Mouse (Mus musculus): ENCODE measurements around the gene Pim1.
A peak's percentile ranks its signal among the peaks of the same experiment; 100 is the strongest.

Gene Pim1

DNA sequence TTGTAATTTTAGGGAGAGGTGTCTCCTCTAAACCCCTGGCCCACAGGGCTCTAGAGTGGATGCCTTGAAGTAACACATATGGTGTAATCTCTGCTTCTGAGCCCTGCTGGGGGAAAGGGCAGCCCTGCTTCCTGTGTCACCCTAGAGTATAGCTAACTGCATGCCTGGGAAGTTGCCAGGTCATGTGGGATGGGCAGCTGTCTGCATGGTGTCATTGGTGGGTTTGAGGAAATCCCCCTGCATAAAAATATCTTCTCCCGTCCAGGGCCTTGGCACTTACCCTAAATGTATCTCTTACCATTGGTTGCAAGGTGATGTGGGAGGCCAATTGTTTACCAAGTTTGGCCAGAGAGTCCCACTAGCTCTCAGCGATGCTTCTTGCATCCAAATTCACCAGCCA is 16.5 kb upstream of the Pim1 start:
- H3K4me1 ChIP-seq (replicated peaks; ENCODE audit: low read depth, low read length), result peaks cover 93% of the 10 kb centered on the region
- TF ChIP-seq POU5F1 (IDR thresholded peaks at IDR 0.05; ENCODE audit: borderline replicate concordance, low read length) (no peak), CTCF (conservative IDR thresholded peaks at IDR 0.05; ENCODE audit: low read length) (no peak), NANOG (IDR thresholded peaks at IDR 0.05; ENCODE audit: borderline replicate concordance, low read length) (no peak)
- no peaks in the 10 kb centered on the region for H3K9me3 ChIP-seq (ENCODE audit: low read length)
- H3K4me3 ChIP-seq (replicated peaks; ENCODE audit: low read length), result 0 out of 2 replicates have a peak overlapping the region, but pooled peaks have one; percentile 15
- no peaks in the 10 kb centered on the region for H3K36me3 ChIP-seq (ENCODE audit: insufficient read depth, low read length)
- no peaks in the 10 kb centered on the region for H3K27me3 ChIP-seq (ENCODE audit: insufficient read depth, low read length)

- Histone ChIP-seq H3K27me3 (ENCODE audit: insufficient read depth, low read length) (no peaks in the 10 kb centered on the region), H3K4me1 (replicated peaks; ENCODE audit: low read depth, low read length) (peaks cover 92% of the 10 kb centered on the region), H3K9me3 (ENCODE audit: low read length) (no peaks in the 10 kb centered on the region), H3K4me3 (replicated peaks; ENCODE audit: low read length) (no peak overlapping the region), H3K36me3 (ENCODE audit: insufficient read depth, low read length) (no peaks in the 10 kb centered on the region)
- TF ChIP-seq NANOG (IDR thresholded peaks at IDR 0.05; ENCODE audit: borderline replicate concordance, low read length), result no peak
- TF ChIP-seq POU5F1 (IDR thresholded peaks at IDR 0.05; ENCODE audit: borderline replicate concordance, low read length), result no peak
- TF ChIP-seq CTCF (conservative IDR thresholded peaks at IDR 0.05; ENCODE audit: low read length), result no peak
Measured at GRCm38 (mm10) chr17:29475142-29475541, 15.4 kb upstream of the Pim1 start.

GRCm38 (mm10) chr17:29476461-29476860 is 14.1 kb upstream of the Pim1 start:
- no peaks in the 10 kb centered on the region for H3K27me3 ChIP-seq (ENCODE audit: insufficient read depth, low read length)
- no peak for TF ChIP-seq POU5F1 (IDR thresholded peaks at IDR 0.05; ENCODE audit: borderline replicate concordance, low read length)
- no peak for TF ChIP-seq CTCF (conservative IDR thresholded peaks at IDR 0.05; ENCODE audit: low read length)
- TF ChIP-seq NANOG (IDR thresholded peaks at IDR 0.05; ENCODE audit: borderline replicate concordance, low read length), result 0 out of 2 replicates have a peak, but pooled peaks have one; percentile 15

DNA sequence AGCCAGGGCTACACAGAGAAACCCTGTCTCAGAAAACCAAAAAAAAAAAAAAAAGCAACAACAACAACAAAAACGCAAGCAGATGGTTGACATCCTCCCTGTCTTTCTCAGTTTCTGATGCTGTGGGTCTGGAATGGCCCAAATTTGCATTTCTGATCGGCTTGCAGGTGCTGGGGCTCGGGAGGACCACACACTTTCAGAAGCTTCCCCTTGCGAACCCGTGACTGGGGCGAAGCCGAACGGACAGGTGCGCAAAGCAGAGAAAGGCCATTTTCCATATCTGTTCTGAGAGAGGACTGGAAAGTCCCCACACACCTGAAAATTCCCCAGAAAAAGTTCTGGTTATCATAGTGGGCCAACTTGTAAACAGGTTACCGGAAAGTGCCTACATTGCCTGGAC is 13.2 kb upstream of the Pim1 start:
- Histone ChIP-seq H3K27me3 (ENCODE audit: insufficient read depth, low read length) (no peaks in the 10 kb centered on the region), H3K9me3 (ENCODE audit: low read length) (0 out of 2 replicates have a peak, but pooled peaks cover 2% of the 10 kb centered on the region), H3K4me1 (replicated peaks; ENCODE audit: low read depth, low read length) (peaks cover 92% of the 10 kb centered on the region), H3K4me3 (replicated peaks; ENCODE audit: low read length) (no peak overlapping the region), H3K36me3 (ENCODE audit: insufficient read depth, low read length) (no peaks in the 10 kb centered on the region)
- TF ChIP-seq POU5F1 (IDR thresholded peaks at IDR 0.05; ENCODE audit: borderline replicate concordance, low read length) (no peak), CTCF (conservative IDR thresholded peaks at IDR 0.05; ENCODE audit: low read length) (no peak), NANOG (IDR thresholded peaks at IDR 0.05; ENCODE audit: borderline replicate concordance, low read length) (no peak)

More at GRCm38 (mm10) chr17:29476461-29476860, 14.1 kb upstream of the Pim1 start:
- peaks cover 91% of the 10 kb centered on the region for H3K4me1 ChIP-seq (replicated peaks; ENCODE audit: low read depth, low read length)
- no peaks in the 10 kb centered on the region for H3K36me3 ChIP-seq (ENCODE audit: insufficient read depth, low read length)
- H3K9me3 ChIP-seq (ENCODE audit: low read length), result no peaks in the 10 kb centered on the region
- no peak overlapping the region for H3K4me3 ChIP-seq (replicated peaks; ENCODE audit: low read length)

GRCm38 (mm10) chr17:29478271-29478670 is 12.3 kb upstream of the Pim1 start:
- no peak for TF ChIP-seq POU5F1 (IDR thresholded peaks at IDR 0.05; ENCODE audit: borderline replicate concordance, low read length)
- TF ChIP-seq NANOG (IDR thresholded peaks at IDR 0.05; ENCODE audit: borderline replicate concordance, low read length), result no peak
- TF ChIP-seq CTCF (conservative IDR thresholded peaks at IDR 0.05; ENCODE audit: low read length), result no peak
- peaks cover 88% of the 10 kb centered on the region for H3K4me1 ChIP-seq (replicated peaks; ENCODE audit: low read depth, low read length)
- H3K4me3 ChIP-seq (replicated peaks; ENCODE audit: low read length), result no peak overlapping the region
- H3K27me3 ChIP-seq (ENCODE audit: insufficient read depth, low read length), result no peaks in the 10 kb centered on the region
- no peaks in the 10 kb centered on the region for H3K36me3 ChIP-seq (ENCODE audit: insufficient read depth, low read length)
- H3K9me3 ChIP-seq (ENCODE audit: low read length), result 0 out of 2 replicates have a peak, but pooled peaks cover 5% of the 10 kb centered on the region

DNA sequence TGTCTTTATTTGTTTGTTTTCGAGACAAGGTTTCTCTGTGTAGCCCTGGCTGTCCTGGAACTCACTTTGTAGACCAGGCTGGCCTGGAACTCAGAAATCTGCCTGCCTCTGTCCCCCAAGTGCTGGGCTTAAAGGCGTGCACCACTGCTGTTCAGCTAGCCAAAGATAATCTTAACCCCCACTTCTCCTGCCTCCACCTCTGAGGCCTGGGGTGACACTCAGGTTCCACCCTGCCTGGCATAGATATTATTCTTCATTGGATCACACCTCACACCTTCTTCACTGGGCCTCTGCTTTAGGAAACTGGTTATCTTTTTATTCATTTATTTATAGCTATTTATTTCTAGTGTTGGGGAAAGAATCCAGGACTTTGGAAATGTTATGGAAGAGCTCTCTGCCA is 10.3 kb upstream of the Pim1 start:
- H3K36me3 ChIP-seq (ENCODE audit: insufficient read depth, low read length), result no peaks in the 10 kb centered on the region
- TF ChIP-seq CTCF (conservative IDR thresholded peaks at IDR 0.05; ENCODE audit: low read length) (no peak), POU5F1 (IDR thresholded peaks at IDR 0.05; ENCODE audit: borderline replicate concordance, low read length) (no peak), NANOG (IDR thresholded peaks at IDR 0.05; ENCODE audit: borderline replicate concordance, low read length) (no peak)
- H3K9me3 ChIP-seq (ENCODE audit: low read length), result 0 out of 2 replicates have a peak, but pooled peaks cover 5% of the 10 kb centered on the region
- no peaks in the 10 kb centered on the region for H3K27me3 ChIP-seq (ENCODE audit: insufficient read depth, low read length)
- peaks cover 82% of the 10 kb centered on the region for H3K4me1 ChIP-seq (replicated peaks; ENCODE audit: low read depth, low read length)
- H3K4me3 ChIP-seq (replicated peaks; ENCODE audit: low read length), result no peak overlapping the region

GRCm38 (mm10) chr17:29482632-29483031 is 7.9 kb upstream of the Pim1 start:
- H3K4me3 ChIP-seq (replicated peaks; ENCODE audit: low read length), result no peak overlapping the region
- H3K4me1 ChIP-seq (replicated peaks; ENCODE audit: low read depth, low read length), result peaks cover 82% of the 10 kb centered on the region
- H3K9me3 ChIP-seq (ENCODE audit: low read length), result 0 out of 2 replicates have a peak, but pooled peaks cover 5% of the 10 kb centered on the region
- H3K36me3 ChIP-seq (ENCODE audit: insufficient read depth, low read length), result no peaks in the 10 kb centered on the region
- TF ChIP-seq CTCF (conservative IDR thresholded peaks at IDR 0.05; ENCODE audit: low read length) (peak; percentile 48), POU5F1 (IDR thresholded peaks at IDR 0.05; ENCODE audit: borderline replicate concordance, low read length) (no peak)
- no peaks in the 10 kb centered on the region for H3K27me3 ChIP-seq (ENCODE audit: insufficient read depth, low read length)

DNA sequence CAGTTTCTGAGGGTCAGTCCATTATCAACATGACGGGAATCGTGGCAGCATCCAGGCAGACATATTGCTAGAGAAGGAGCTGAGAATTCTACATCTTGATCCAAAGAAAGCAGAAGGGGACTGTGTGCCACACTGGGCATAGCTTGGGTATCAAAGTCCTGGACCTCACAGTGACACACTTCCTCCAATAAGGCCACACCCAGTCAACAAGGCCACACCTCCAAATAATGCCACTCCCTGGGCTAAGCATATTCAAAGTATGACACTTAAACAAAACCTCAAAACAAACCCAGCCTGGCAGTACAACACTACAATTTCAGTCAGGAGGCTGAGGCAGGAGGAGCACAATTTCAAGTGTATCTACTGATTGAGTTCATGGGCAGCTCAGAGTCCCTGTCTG is 7.3 kb upstream of the Pim1 start:
- Histone ChIP-seq H3K27me3 (ENCODE audit: insufficient read depth, low read length) (no peaks in the 10 kb centered on the region), H3K4me1 (replicated peaks; ENCODE audit: low read depth, low read length) (peaks cover 80% of the 10 kb centered on the region), H3K36me3 (ENCODE audit: insufficient read depth, low read length) (no peaks in the 10 kb centered on the region), H3K4me3 (replicated peaks; ENCODE audit: low read length) (no peak overlapping the region), H3K9me3 (ENCODE audit: low read length) (0 out of 2 replicates have a peak, but pooled peaks cover 5% of the 10 kb centered on the region)
- TF ChIP-seq CTCF (conservative IDR thresholded peaks at IDR 0.05; ENCODE audit: low read length) (no peak), NANOG (IDR thresholded peaks at IDR 0.05; ENCODE audit: borderline replicate concordance, low read length) (no peak), POU5F1 (IDR thresholded peaks at IDR 0.05; ENCODE audit: borderline replicate concordance, low read length) (no peak)

GRCm38 (mm10) chr17:29484431-29484830 is 6.1 kb upstream of the Pim1 start:
- H3K4me1 ChIP-seq (replicated peaks; ENCODE audit: low read depth, low read length), result peaks cover 85% of the 10 kb centered on the region
- TF ChIP-seq POU5F1 (IDR thresholded peaks at IDR 0.05; ENCODE audit: borderline replicate concordance, low read length) (no peak), CTCF (conservative IDR thresholded peaks at IDR 0.05; ENCODE audit: low read length) (peak; percentile 30; the same call in 1 of the 2 replicates), NANOG (IDR thresholded peaks at IDR 0.05; ENCODE audit: borderline replicate concordance, low read length) (no peak)
- no peak overlapping the region for H3K4me3 ChIP-seq (replicated peaks; ENCODE audit: low read length)
- no peaks in the 10 kb centered on the region for H3K36me3 ChIP-seq (ENCODE audit: insufficient read depth, low read length)
- H3K27me3 ChIP-seq (ENCODE audit: insufficient read depth, low read length), result no peaks in the 10 kb centered on the region
- H3K9me3 ChIP-seq (ENCODE audit: low read length), result 0 out of 2 replicates have a peak, but pooled peaks cover 5% of the 10 kb centered on the region

All from E14TG2a.4 (cell line).